Mouse (Mus musculus): ENCODE measurements around the gene Dlgap3. TPM values are rescaled to one million over a fixed set of nuclear protein-coding genes. Genes with fewer than 3 reads are reported as not detected.

Gene Dlgap3
- total RNA-seq (2018; cell fraction: chromatin; rRNA removed): under 1 TPM in 1 of 26 experiments, not detected in 25; 0.20 TPM
- under 1 TPM in 2 of 26 experiments, not detected in 24; 0.04 to 0.05 TPM for total RNA-seq (2018; cell fraction: cytosol; rRNA removed)
- under 1 TPM in 1 of 26 experiments, not detected in 25; 0.12 TPM for total RNA-seq (2018; cell fraction: nucleus; rRNA removed)
- polyA plus RNA-seq (2018): not detected in 3 replicates

DNA sequence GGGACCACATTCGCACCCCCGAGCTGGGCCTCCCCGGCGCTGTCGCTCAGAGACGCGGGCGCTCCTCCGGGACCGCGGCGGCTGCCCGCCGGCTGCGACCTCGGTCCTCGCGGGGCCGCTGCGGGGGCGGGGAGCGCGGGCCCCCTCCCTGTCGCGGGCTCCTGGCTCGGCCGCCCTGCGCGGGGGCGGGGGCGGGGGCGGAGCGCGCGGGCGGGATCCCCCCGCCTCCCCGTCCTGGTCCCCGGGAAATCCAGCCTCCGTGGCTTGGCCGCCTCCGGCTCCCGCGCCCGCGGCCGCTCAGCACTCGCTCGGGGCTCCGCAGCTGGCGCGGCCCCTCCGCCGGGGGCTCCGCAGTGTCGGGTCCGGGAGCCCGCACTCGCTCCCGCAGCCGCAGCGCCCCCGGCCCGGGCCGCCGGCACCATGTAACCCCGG is at the start of gene Dlgap3:
Dlgap3 (plus strand) TSS at position 291 of the 432 bp plus-strand sequence.
- no peaks in the 10 kb centered on the region for H3K36me3 ChIP-seq (ENCODE audit: inconsistent target)
- no peaks in the 10 kb centered on the region for H3K79me2 ChIP-seq (ENCODE audit: inconsistent target)
- WGBS (ENCODE audit: missing documents): under 1% methylated on average over 56 of the region's 67 CpGs
- no peak within 1 kb of the TSS for H3K27ac ChIP-seq
- no peak within 1 kb of the TSS for H3K4me3 ChIP-seq (ENCODE audit: inconsistent target)

DNA sequence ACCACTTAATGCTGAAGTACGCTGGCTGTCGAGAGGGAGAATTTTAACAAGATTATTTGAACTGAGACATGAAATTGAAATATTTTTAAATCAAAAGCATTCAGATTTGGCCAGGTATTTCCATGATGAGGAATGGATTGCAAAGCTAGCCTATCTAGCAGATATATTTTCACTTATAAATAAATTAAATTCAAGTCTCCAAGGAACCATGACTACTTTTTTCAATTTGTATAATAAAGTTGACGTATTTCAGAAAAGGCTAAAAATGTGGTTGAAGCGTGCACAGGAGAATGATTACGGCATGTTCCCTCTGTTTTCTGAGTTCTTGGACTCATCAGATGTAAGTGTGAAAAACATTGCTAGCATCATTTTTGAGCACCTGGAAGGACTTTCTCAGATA is 45.6 kb upstream of the Dlgap3 start, which contains the start of gene Tmem35b:
Tmem35b (plus strand) TSS at position 301 of the 400 bp plus-strand sequence.
- WGBS (ENCODE audit: missing documents): 95% methylated on average over 5 of the region's 5 CpGs
- Histone ChIP-seq H3K4me3 (ENCODE audit: inconsistent target) (no peak within 1 kb of the TSS), H3K27ac (no peak within 1 kb of the TSS), H3K36me3 (ENCODE audit: inconsistent target) (0 out of 2 replicates have a peak, but pooled peaks cover 4% of the 10 kb centered on the region), H3K79me2 (ENCODE audit: inconsistent target) (peaks cover 4% of the 10 kb centered on the region; the same call in 1 of the 2 replicates)

DNA sequence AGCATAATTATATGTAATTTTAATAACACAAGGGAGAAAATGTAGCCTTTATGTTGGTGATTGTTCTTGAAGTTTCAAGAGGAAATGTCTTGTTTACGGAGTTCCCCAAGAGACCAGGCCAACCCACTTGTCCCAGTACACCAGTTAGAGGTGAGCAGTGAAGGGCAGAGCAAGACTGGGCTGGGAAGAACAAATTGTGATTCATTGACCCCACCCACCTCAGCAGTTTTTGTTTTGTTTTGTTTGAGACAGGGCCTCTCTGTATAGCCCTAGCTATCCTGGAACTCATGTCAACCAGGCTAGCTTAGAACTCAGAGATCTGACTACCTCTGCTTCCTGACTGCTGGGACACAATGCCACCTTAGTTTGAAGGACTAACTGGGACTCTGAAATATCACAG is 44.7 kb upstream of the Dlgap3 start:
- Histone ChIP-seq H3K79me2 (ENCODE audit: inconsistent target) (peaks cover 4% of the 10 kb centered on the region; the same call in 1 of the 2 replicates), H3K4me3 (ENCODE audit: inconsistent target) (no peak overlapping the region), H3K27ac (no peak overlapping the region), H3K36me3 (ENCODE audit: inconsistent target) (0 out of 2 replicates have a peak, but pooled peaks cover 4% of the 10 kb centered on the region)
- 84% methylated on average over 1 of the region's 1 CpGs for WGBS (ENCODE audit: missing documents)

DNA sequence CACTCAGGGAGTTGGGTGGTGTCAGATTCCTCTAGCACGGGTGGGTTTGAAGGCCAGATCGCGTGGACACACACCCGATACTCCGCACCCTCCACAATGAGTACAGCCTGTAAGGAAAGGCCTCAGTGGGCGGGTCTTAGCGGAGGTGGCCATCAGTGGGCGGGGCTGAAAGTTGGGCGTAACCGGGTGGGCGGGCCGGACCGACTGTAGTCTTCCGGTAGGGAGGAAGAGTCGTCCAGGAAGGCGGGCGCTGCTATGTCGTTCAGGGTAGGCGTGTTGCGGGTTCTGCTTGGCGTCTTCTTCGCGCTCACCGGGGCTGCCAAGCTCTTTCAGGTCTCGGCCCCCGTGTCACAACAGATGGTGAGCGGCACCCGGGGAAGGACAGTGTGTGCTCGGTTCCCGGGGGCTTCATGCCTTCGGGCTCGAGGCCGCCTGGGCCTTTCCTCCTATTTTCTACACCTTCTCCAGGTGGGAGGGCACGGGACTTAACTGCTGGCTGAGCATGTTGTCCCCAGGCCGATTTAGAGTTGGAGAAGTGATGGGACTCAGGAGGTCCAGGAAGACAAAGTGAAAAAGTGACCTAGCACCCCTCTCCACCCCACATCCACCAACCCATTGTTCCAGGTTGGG is 43.1 kb upstream of the Dlgap3 start:
- Histone ChIP-seq H3K79me2 (ENCODE audit: inconsistent target) (peaks cover 4% of the 10 kb centered on the region; the same call in 1 of the 2 replicates), H3K36me3 (ENCODE audit: inconsistent target) (0 out of 2 replicates have a peak, but pooled peaks cover 4% of the 10 kb centered on the region), H3K27ac (peak overlapping the region; percentile 50), H3K4me3 (ENCODE audit: inconsistent target) (peak overlapping the region; percentile 90)
- under 1% methylated on average over 33 of the region's 35 CpGs for WGBS (ENCODE audit: missing documents)

DNA sequence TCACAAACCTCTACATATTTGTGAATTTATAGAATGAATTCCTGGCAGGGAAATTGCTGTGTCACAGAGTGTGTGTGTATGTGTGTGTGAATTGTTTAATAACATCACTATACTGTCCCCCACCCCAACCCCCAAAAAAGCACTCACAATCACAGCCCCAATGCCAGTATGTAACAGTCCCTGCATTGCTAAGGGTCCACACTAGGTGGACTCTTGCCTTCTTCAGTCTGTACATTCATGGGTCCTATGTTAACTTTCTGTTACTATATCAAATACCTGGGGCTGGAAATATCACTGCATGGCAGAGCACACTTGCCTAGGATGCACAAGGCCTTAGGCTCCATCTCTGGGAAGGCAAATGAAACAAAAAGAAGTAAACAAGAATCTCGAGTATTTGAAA is 34.3 kb upstream of the Dlgap3 start:
- no peak overlapping the region for H3K27ac ChIP-seq
- no peaks in the 10 kb centered on the region for H3K79me2 ChIP-seq (ENCODE audit: inconsistent target)
- 36% methylated on average over 1 of the region's 1 CpGs for WGBS (ENCODE audit: missing documents)
- no peak overlapping the region for H3K4me3 ChIP-seq (ENCODE audit: inconsistent target)
- H3K36me3 ChIP-seq (ENCODE audit: inconsistent target): no peaks in the 10 kb centered on the region

DNA sequence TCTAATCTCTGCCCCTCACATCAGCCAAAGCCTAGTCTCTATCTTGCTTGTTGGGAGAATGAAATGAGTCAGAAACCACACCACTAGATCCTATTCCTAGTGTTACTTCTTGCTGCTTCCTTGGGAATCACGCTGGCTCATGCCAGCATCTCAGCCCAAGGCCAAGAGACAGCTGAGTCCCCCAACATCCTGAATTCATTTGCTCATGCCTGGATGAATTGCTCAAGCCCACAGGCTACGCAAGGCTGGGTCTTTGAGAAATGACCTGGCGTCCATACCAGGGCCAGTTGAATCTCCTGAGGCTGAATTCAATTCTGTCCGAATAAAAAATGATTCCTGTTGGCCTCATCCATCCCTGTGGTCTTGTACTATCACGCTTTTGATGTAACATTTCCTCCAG is 31.4 kb upstream of the Dlgap3 start:
- Histone ChIP-seq H3K36me3 (ENCODE audit: inconsistent target) (no peaks in the 10 kb centered on the region), H3K4me3 (ENCODE audit: inconsistent target) (no peak overlapping the region), H3K79me2 (ENCODE audit: inconsistent target) (no peaks in the 10 kb centered on the region), H3K27ac (no peak overlapping the region)
- WGBS (ENCODE audit: missing documents): 86% methylated on average over 5 of the region's 5 CpGs

DNA sequence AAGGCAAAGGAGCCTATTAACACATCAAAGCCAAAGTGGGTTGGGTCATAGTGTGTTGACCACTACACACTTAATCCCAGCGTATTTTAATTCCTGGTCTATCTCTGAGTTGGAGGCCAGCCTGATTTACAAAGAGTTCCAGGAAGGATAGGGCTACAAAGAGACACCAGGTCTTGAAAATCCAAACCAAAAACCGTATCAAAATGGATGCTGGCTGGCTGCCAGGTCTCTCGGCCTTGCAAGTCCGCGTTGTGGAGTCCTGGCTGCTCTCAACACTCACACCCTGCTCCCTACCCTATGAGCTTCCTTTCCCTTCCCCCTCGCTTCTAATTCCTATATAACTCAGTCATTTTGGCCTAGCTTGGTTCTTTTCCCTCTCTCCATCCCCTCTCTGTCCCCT is 30.5 kb upstream of the Dlgap3 start:
- no peaks in the 10 kb centered on the region for H3K79me2 ChIP-seq (ENCODE audit: inconsistent target)
- H3K27ac ChIP-seq: no peak overlapping the region
- H3K4me3 ChIP-seq (ENCODE audit: inconsistent target): no peak overlapping the region
- WGBS (ENCODE audit: missing documents): 64% methylated on average over 6 of the region's 6 CpGs
- no peaks in the 10 kb centered on the region for H3K36me3 ChIP-seq (ENCODE audit: inconsistent target)

DNA sequence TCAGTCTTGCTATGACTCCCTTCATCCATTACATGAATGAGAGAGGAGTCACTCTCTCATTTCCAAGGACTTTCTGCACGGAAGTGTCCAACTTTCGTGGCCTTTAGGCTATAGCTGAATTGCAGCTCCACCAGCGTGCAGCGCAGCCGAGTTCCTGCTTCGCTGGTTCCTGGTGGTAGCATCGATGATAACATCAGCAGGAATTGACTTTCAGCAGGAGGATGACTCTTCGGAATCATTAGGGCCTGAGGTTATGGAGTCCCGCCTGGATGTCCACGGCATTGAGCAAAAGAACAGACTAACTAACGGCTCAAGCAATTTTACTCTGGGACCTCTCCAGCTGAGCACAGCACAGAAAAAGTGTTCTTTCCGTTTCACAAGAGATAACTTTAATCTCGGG is 19.0 kb upstream of the Dlgap3 start:
- WGBS (ENCODE audit: missing documents): 82% methylated on average over 13 of the region's 13 CpGs
- no peaks in the 10 kb centered on the region for H3K36me3 ChIP-seq (ENCODE audit: inconsistent target)

DNA sequence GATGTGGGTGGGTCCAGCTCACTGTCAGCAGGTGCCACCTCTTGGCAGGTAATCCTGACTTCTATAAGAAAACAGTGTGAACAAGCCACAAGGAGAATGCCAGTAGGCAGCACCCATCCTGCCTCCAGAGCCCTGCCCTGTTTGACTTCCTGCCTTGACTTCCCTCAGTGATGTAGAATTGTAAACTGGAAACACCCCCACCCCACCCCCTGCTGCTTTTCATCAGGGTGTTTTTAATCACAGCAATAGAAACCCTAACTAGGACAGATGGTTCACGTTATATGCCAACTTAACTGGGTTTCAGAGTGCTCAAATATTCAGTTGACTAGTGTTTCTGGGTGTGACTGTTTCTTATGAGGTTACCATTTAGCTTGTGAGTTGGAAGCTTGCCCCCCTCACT is 15.7 kb upstream of the Dlgap3 start:
- Histone ChIP-seq H3K27ac (no peak overlapping the region), H3K79me2 (ENCODE audit: inconsistent target) (no peaks in the 10 kb centered on the region), H3K36me3 (ENCODE audit: inconsistent target) (no peaks in the 10 kb centered on the region), H3K4me3 (ENCODE audit: inconsistent target) (no peak overlapping the region)
- WGBS (ENCODE audit: missing documents): 33% methylated on average over 1 of the region's 1 CpGs

More for the DNA sequence above, 19.0 kb upstream of the Dlgap3 start:
- no peak overlapping the region for H3K27ac ChIP-seq
- no peak overlapping the region for H3K4me3 ChIP-seq (ENCODE audit: inconsistent target)
- H3K79me2 ChIP-seq (ENCODE audit: inconsistent target): no peaks in the 10 kb centered on the region

DNA sequence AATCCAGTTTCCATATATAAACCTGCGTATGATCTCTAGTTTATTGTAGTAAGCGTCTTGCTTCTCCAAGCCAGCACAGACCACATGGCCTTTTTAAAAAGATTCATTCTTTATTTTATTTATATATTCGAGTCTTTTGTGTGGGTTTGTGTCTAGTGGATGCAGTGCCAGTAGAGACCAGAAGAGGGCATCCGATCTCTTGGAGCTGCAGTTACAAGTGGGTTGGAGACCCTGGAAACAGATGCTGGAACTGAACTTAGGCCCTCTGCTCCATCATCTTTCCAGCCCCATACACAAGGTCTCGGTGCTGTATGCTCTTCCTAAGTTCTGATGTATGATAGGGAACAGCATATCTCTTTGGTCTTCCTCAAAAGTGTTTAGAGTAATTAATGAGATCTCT is 13.2 kb upstream of the Dlgap3 start:
- no peaks in the 10 kb centered on the region for H3K79me2 ChIP-seq (ENCODE audit: inconsistent target)
- H3K4me3 ChIP-seq (ENCODE audit: inconsistent target): no peak overlapping the region
- H3K27ac ChIP-seq: no peak overlapping the region
- H3K36me3 ChIP-seq (ENCODE audit: inconsistent target): no peaks in the 10 kb centered on the region
- WGBS (ENCODE audit: missing documents): 69% methylated on average over 5 of the region's 5 CpGs

DNA sequence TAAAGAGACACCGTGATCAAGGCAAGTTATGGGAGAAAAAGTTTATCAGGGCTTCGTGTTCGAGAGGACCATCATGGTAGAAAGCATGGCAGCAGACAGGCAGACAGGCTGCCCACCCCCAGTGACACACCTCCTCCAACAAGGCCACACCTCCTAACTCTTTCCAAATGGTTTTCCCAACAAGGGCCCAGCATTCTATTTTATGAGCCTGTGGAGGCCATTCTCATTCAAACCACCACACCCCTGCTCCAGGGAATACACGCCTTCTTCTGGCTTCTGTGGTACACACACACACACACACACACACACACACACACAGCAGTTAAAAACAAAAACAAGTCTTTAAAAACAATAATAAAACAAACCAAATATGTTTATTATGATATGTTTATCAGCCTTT is 11.3 kb upstream of the Dlgap3 start:
- Histone ChIP-seq H3K4me3 (ENCODE audit: inconsistent target) (no peak overlapping the region), H3K27ac (no peak overlapping the region), H3K36me3 (ENCODE audit: inconsistent target) (no peaks in the 10 kb centered on the region), H3K79me2 (ENCODE audit: inconsistent target) (no peaks in the 10 kb centered on the region)
- 89% methylated on average over 4 of the region's 4 CpGs for WGBS (ENCODE audit: missing documents)

DNA sequence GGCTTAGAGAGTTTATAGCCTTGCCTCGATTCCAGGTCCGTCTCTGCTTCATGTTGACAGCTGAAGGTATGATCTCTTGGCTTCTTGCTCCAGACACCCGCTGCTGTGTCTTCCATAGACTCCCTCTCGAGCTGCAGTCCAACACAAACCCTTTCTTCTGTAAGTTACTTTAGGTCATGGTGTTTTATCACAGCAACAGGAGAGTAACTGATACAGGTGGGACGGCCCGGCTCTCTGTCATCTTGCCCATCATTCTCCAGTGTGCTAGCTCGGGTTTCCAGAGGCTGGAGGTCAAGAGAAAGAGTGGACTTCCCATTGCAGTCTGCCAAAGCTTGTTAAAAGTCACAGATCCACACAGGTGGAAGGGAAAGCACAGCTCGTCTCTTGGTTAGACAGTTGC is 5.1 kb upstream of the Dlgap3 start:
- no peaks in the 10 kb centered on the region for H3K79me2 ChIP-seq (ENCODE audit: inconsistent target)
- no peak overlapping the region for H3K4me3 ChIP-seq (ENCODE audit: inconsistent target)
- no peaks in the 10 kb centered on the region for H3K36me3 ChIP-seq (ENCODE audit: inconsistent target)
- WGBS (ENCODE audit: missing documents): 66% methylated on average over 8 of the region's 8 CpGs
- no peak overlapping the region for H3K27ac ChIP-seq

DNA sequence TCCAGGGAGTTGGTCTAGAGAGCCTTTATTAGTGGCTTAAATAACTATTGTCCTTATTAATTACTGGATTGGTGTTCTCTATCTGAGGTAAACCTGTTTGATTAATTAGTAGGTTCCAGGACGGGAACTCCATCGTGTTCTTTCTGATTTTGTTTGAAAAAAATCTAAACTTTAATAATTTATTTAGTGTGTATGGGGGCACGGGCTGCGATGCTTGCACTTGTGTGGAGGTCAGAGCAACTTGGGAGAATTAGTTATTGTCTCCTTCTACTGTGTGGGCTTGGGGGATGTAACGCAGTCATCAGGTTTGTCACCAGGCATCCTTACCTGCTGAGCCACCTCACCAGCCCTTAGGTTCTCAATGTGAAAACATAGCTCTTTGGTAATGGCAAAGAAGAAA is 1.9 kb upstream of the Dlgap3 start:
- Histone ChIP-seq H3K4me3 (ENCODE audit: inconsistent target) (no peak overlapping the region), H3K27ac (no peak overlapping the region), H3K36me3 (ENCODE audit: inconsistent target) (no peaks in the 10 kb centered on the region), H3K79me2 (ENCODE audit: inconsistent target) (no peaks in the 10 kb centered on the region)
- 81% methylated on average over 5 of the region's 5 CpGs for WGBS (ENCODE audit: missing documents)

DNA sequence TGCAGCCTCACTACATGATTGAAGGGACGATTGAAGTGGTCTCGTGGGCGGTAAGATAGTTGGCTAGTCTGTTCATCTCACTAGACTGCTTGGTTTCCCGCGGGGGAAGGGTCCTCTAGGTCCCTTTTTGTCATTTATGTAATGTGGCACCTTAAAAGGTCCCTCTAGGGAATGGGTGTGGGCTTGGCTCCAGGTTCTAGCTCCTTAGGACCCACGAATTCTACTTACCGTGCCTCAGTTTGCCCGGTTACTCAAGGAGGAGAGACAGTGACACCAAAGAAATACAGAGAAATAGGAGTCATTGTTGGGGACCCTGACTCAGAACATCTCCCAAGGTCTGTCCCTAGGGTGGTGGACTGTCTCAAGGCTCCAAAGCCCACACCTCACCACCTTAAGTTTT is 1.3 kb upstream of the Dlgap3 start:
- H3K79me2 ChIP-seq (ENCODE audit: inconsistent target): no peaks in the 10 kb centered on the region
- 26% methylated on average over 8 of the region's 8 CpGs for WGBS (ENCODE audit: missing documents)
- H3K36me3 ChIP-seq (ENCODE audit: inconsistent target): no peaks in the 10 kb centered on the region
- no peak overlapping the region for H3K4me3 ChIP-seq (ENCODE audit: inconsistent target)
- no peak overlapping the region for H3K27ac ChIP-seq

DNA sequence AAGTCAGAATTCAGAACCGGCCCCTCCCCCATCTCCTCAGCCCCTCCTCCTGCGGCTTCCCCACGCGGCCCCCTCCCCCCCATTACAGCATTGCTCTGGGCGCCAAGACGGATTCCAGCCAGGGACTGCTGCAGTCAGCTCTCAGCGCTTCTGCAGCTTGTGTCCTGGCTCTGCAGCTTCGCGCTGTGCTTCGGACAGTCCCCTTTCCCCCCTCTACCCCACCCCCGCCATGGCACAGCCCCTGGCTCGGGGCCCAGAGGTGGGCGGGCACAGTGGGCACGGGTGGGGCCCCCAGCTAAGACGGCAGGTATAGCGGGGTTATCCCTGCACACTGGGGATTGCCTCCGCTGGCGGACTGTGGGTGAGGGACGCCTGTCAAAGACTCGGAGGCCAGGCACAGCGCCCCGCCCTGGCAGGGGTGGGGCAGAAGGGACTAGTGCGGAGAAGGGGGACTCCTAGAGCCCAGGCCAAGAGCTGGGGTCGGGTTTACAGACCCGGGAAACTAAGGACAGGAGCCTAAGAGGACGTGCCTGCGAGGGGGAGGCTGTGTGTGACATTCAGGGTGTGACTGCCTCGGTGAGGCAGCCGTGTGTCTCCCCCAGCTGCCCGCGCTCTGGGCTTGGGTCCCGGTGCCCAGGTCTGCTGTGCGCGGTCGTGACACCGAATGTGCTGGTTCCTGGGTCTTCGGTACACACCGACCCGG is 642 bp upstream of the Dlgap3 start:
- H3K36me3 ChIP-seq (ENCODE audit: inconsistent target): no peaks in the 10 kb centered on the region
- H3K79me2 ChIP-seq (ENCODE audit: inconsistent target): no peaks in the 10 kb centered on the region
- no peak overlapping the region for H3K27ac ChIP-seq
- no peak overlapping the region for H3K4me3 ChIP-seq (ENCODE audit: inconsistent target)
- 1% methylated on average over 35 of the region's 39 CpGs for WGBS (ENCODE audit: missing documents)
